Comparison of ENCODE assay signal across 8 mouse cellular contexts in genomic region chr4:133055163-133055951, GRCm38 (mm10). TPM values are rescaled to one million over a fixed set of nuclear protein-coding genes. Genes with fewer than 3 reads are reported as not detected.
DNase-seq lines count a peak whose midpoint lies in the region; ATAC-seq and TF ChIP-seq lines count a peak whose summit lies in the region.

No protein-coding gene starts in this region.

- no peak overlapping the region for H3K9ac ChIP-seq in lung, postnatal 0 days (replicated peaks; ENCODE audit: low read depth)
- no peak overlapping the region for H3K9ac ChIP-seq in embryonic facial prominence, embryonic 12.5 days
- H3K9ac ChIP-seq in hindbrain, embryonic 14.5 days, result no peak overlapping the region; the same call in 1 of the 2 replicates

- no peaks in the 10 kb centered on the region for H3K27me3 ChIP-seq in lung, postnatal 0 days (replicated peaks; ENCODE audit: insufficient read depth, low read length)
- no peaks in the 10 kb centered on the region for H3K27me3 ChIP-seq in embryonic facial prominence, embryonic 12.5 days
- H3K27me3 ChIP-seq in hindbrain, embryonic 14.5 days (ENCODE audit: control insufficient read depth, insufficient read depth, low read length), result no peaks in the 10 kb centered on the region

- H3K4me3 ChIP-seq in lung, postnatal 0 days (ENCODE audit: low read depth, low read length), result no peak overlapping the region
- H3K4me3 ChIP-seq in embryonic facial prominence, embryonic 12.5 days, result no peak overlapping the region
- H3K4me3 ChIP-seq in hindbrain, embryonic 14.5 days (replicated peaks; ENCODE audit: low read length), result no peak overlapping the region
- no peak overlapping the region for H3K4me3 ChIP-seq in olfactory bulb, adult 2 months (ENCODE audit: insufficient read depth, low read depth, low read length)

- 0 out of 2 replicates have a peak, but pooled peaks have one; percentile 4 for TF ChIP-seq CTCF in lung, postnatal 0 days (IDR thresholded peaks at IDR 0.05)
- TF ChIP-seq CTCF in olfactory bulb, adult 2 months (IDR thresholded peaks at IDR 0.05; ENCODE audit: insufficient read depth, low read depth, low read length), result no peak

- no peak for TF ChIP-seq EP300 in lung, postnatal 0 days (IDR thresholded peaks at IDR 0.05)

- DNase-seq in lung, postnatal 0 days (ENCODE audit: low spot score), result peak; percentile 62
- no peak for DNase-seq in lung, postnatal 36 days
- DNase-seq in hindbrain, embryonic 14.5 days (ENCODE audit: low spot score), result no peak
- DNase-seq in urinary bladder, adult 18-20 months (ENCODE audit: low spot score in 2 of 2), result no peak
- no peak for DNase-seq in layer of hippocampus, adult 11-12 months (ENCODE audit: low spot score)
- DNase-seq in adrenal gland, adult 8-10 months, result no peak

- no peaks in the 10 kb centered on the region for H3K36me3 ChIP-seq in lung, postnatal 0 days (ENCODE audit: insufficient read depth, low read length)
- H3K36me3 ChIP-seq in embryonic facial prominence, embryonic 12.5 days, result peaks cover 20% of the 10 kb centered on the region; the same call in 1 of the 2 replicates
- H3K36me3 ChIP-seq in hindbrain, embryonic 14.5 days (replicated peaks; ENCODE audit: control insufficient read depth, insufficient read depth), result peaks cover 14% of the 10 kb centered on the region

- no peaks in the 10 kb centered on the region for H3K9me3 ChIP-seq in lung, postnatal 0 days (ENCODE audit: low read length)
- no peaks in the 10 kb centered on the region for H3K9me3 ChIP-seq in embryonic facial prominence, embryonic 12.5 days
- no peaks in the 10 kb centered on the region for H3K9me3 ChIP-seq in hindbrain, embryonic 14.5 days (ENCODE audit: control insufficient read depth, low read length)

- 53% methylated on average over 8 of the region's 8 CpGs for WGBS in lung, postnatal 0 days
- 61% methylated on average over 8 of the region's 8 CpGs for WGBS in embryonic facial prominence, embryonic 12.5 days
- 76% methylated on average over 8 of the region's 8 CpGs for WGBS in hindbrain, embryonic 14.5 days
- 80% methylated on average over 8 of the region's 8 CpGs for WGBS in olfactory bulb, adult 2 months

- ATAC-seq in lung, postnatal 0 days, result peak; percentile 32
- ATAC-seq in embryonic facial prominence, embryonic 12.5 days (ENCODE audit: insufficient number of reproducible peaks, insufficient read depth, low FRiP score, low TSS enrichment), result no peak
- ATAC-seq in hindbrain, embryonic 14.5 days (ENCODE audit: low FRiP score), result 0 out of 2 replicates have a peak, but pooled peaks have one; percentile 3

- H3K27ac ChIP-seq in lung, postnatal 0 days (ENCODE audit: low read length), result peak overlapping the region; percentile 65
- peak overlapping the region; percentile 76 for H3K27ac ChIP-seq in embryonic facial prominence, embryonic 12.5 days
- H3K27ac ChIP-seq in hindbrain, embryonic 14.5 days, result no peak overlapping the region
- H3K27ac ChIP-seq in olfactory bulb, adult 2 months (ENCODE audit: insufficient read depth, low read depth, low read length), result peak overlapping the region; percentile 16; the same call in 1 of the 2 replicates

- peaks cover 11% of the 10 kb centered on the region for H3K4me1 ChIP-seq in lung, postnatal 0 days (ENCODE audit: insufficient read depth, low read depth, low read length)
- peaks cover 89% of the 10 kb centered on the region for H3K4me1 ChIP-seq in embryonic facial prominence, embryonic 12.5 days
- peaks cover 47% of the 10 kb centered on the region for H3K4me1 ChIP-seq in hindbrain, embryonic 14.5 days (replicated peaks; ENCODE audit: control insufficient read depth, insufficient read depth, low read length)
- H3K4me1 ChIP-seq in olfactory bulb, adult 2 months (ENCODE audit: control insufficient read depth, insufficient read depth, low read length), result peaks cover 64% of the 10 kb centered on the region

- no peak for TF ChIP-seq POLR2A in olfactory bulb, adult 2 months (IDR thresholded peaks at IDR 0.05; ENCODE audit: insufficient read depth, low read depth, low read length)

- no peak overlapping the region for H3K4me2 ChIP-seq in lung, postnatal 0 days (replicated peaks; ENCODE audit: low read depth, low read length)
- H3K4me2 ChIP-seq in embryonic facial prominence, embryonic 12.5 days (replicated peaks), result 0 out of 2 replicates have a peak overlapping the region, but pooled peaks have one; percentile 30
- H3K4me2 ChIP-seq in hindbrain, embryonic 14.5 days (replicated peaks), result no peak overlapping the region

RNA-seq across cellular contexts. Expression of gene Ahdc1, which starts 44.3 kb away (rescaled TPM):
- 3.9 and 4.4 TPM in 2 replicates for polyA plus RNA-seq in lung, postnatal 0 days (2015; fragmentation: Nextera tagmentation; extraction: Ambion mirVana)
- polyA plus RNA-seq in embryonic facial prominence, embryonic 12.5 days (2016; fragmentation: Nextera tagmentation; extraction: Ambion mirVana), result 12.7 and 14.6 TPM in 2 replicates
- polyA plus RNA-seq in hindbrain, embryonic 14.5 days (2014; fragmentation: Nextera tagmentation; extraction: Ambion mirVana), result 12.9 and 13.4 TPM in 2 replicates
- polyA plus RNA-seq in olfactory bulb, adult 2 months (2012; ENCODE audit: insufficient read depth, insufficient read length, low replicate concordance, missing spikeins), result not detected in 2 replicates
- total RNA-seq in adrenal gland, adult 8-10 months (2022), result 100 to 1,000 TPM in 1 of 4 experiments, 10 to 100 TPM in 3; 72.0 to 109 (median 82.9) TPM
